Mouse (Mus musculus): Measurements from ENCODE around the gene Gm44790. TPM values are rescaled to one million over a fixed set of nuclear protein-coding genes. Genes with fewer than 3 reads are reported as not detected.

Gene Gm44790
- polyA plus RNA-seq (2017; shearing (Covaris generic)): not detected

DNA sequence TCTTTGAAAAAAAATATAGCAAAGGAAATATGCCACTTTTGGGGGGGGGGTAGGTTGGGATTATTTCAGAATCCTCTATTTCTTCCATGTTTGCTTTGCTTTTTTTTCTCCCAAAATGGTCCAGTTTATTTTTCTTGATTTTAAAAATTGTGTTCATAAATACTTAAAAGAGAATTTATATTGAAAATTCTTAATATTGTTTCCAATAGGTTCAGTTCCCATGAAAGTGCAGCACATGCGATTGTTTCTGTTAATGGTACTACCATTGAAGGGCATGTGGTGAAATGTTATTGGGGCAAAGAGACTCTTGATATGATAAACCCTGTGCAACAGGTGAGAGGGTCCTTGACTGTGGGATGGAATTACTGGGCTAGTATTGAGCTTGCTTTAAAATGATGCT is at the start of gene Gm44790:
Gene Gm44790 (plus strand): TSS at position 301 of the 400 bp plus-strand sequence.

DNA sequence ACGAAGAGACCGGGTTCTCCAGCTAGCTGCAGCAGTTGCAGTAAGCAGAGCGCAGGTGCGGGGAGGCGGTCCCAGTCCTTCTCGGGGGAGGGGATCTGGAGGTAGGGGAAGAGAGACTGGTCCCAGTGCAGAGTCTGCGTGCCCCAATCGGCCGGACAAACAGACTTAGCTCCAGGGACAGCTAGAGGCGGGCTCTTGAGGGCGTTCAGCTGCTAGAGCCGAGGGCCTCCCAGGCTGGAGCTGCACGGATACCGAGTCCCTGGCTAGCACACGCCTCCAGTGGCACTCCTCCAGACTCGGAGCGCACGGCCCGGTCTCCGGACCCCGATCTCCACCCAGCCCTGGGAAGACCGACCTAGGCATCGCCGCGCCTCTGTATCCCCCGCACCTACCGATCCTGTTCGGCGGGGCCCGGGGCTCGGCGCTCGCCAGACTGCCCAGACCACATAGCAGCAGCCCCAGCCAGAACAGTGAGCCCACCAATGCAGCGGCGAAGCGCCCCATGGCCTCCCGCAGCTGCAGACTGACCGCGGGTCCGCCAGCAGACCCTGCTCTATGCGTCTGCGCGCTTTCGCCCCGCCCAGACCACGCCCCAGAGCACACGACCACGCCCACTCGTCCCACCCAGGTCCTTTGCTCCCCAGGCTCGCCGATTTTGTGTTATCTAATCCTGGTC is 29.7 kb upstream of the Gm44790 start, which contains the start of gene Pcyox1:
Gene Pcyox1 (minus strand): TSS at position 574 of the 676 bp plus-strand sequence.

DNA sequence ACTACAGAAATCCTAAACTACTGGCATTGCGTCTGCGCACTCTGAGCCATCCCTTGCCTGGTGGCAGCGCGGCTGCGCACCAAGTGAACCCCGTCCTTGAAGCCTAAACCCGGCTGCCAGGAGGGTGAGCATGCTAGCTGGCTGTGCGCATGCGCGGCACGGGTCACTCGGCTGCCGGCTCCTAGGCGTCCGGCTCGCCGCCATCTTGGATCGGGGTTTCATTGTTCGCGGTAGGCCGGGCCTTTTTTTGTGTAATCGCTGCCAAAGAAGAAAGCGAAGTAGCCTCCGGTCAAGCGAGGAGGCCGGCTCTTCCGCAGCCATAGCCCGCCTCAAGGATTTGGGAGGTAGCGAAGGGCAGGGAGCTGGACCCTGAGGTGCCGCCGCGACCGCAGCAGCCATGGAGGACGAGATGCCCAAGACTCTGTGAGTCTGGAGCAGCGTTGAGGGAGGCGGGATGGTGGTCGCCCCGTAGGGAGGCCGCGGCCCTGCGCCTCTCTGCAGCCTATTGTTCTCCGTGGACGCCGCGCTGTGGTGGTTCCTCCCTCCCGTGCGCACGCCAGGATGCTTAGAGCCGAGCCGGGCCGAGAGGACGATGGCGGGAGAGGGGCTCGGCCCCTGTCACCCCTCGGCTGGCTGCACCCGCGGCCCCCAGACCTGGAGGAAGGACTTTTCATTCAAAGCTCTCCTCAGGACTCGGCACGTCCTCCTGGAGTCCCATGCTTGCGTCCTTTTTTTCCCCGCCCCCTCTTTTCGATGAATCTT is 22.2 kb upstream of the Gm44790 start, which contains the start of gene Tia1:
Gene Tia1 (plus strand): TSS at position 120 of the 762 bp plus-strand sequence.

DNA sequence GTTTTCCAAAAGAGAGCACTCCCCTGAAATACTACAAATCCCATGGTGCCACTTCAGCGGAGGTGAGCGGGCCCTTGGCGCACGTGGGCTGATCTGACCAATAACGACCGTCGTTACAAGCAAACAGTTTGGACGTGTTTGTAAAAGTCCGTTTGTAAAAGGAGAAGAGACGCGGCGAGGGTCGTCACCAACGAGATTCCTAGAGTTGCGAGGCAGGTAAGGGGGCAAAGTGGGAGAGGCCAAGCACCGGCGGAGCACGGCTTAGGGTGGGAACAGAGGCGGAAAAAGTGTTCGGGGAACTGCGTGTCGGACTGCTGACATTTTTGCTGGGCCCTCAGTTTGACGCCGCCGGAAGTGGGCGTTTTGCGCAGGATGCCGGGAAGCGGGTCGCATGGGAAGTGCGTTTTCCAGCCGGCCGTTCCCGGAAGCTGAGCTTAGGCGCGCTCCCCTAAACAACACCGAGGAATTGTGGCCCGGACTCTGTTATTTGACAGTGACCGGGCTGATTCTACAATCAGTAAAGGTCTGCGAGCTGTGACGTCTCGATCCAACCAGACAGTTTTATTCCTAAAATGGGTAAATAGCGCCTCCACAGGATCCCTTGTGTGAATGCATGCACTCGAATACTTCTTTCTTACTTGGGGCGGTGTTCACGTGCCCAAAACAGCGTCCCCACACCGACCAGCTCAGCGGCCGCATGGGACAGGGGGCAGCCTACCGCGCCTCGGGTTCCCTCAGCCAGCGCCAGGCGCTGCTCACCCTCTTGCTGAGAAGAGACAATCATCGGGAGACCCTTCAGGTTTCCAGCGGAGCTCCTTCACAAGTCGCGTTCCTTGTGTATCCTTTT is 12.0 kb downstream of the Gm44790 start, which contains the start of gene C87436:
Gene C87436 (plus strand): TSS at position 103 of the 847 bp plus-strand sequence.

Other genes with a start within 250 kb of the Gm44790 start
- not detected for gene Tgfa, start 231.4 kb upstream of the Gm44790 start, polyA plus RNA-seq (2017; shearing (Covaris generic))
- 49.3 TPM for gene Fam136a, start 61.0 kb upstream of the Gm44790 start, polyA plus RNA-seq (2017; shearing (Covaris generic))
- gene Snrpg, start 55.4 kb upstream of the Gm44790 start, polyA plus RNA-seq (2017; shearing (Covaris generic)): 452 TPM
- 15.4 TPM for gene Pcyox1, start 29.5 kb upstream of the Gm44790 start, polyA plus RNA-seq (2017; shearing (Covaris generic))
- 130 TPM for gene Tia1, start 22.4 kb upstream of the Gm44790 start, polyA plus RNA-seq (2017; shearing (Covaris generic))
- gene C87436, start 11.7 kb downstream of the Gm44790 start, polyA plus RNA-seq (2017; shearing (Covaris generic)): 60.4 TPM
- 46.9 TPM for gene Pcbp1, start 99.7 kb downstream of the Gm44790 start, polyA plus RNA-seq (2017; shearing (Covaris generic))
- gene Asprv1, start 201.5 kb downstream of the Gm44790 start, polyA plus RNA-seq (2017; shearing (Covaris generic)): 0.47 TPM
- gene Mxd1, start 242.5 kb downstream of the Gm44790 start, polyA plus RNA-seq (2017; shearing (Covaris generic)): 27.1 TPM

All from CD4-positive, CD25-positive, alpha-beta regulatory T cell, adult 9 weeks (primary cell).